Mouse (Mus musculus): Measurements from ENCODE around the gene Axin1. TPM values are rescaled to one million over a fixed set of nuclear protein-coding genes. Genes with fewer than 3 reads are reported as not detected.

The Axin1 gene
- polyA plus RNA-seq, 1 experiment from 2014 or later = 71.8 TPM

DNA sequence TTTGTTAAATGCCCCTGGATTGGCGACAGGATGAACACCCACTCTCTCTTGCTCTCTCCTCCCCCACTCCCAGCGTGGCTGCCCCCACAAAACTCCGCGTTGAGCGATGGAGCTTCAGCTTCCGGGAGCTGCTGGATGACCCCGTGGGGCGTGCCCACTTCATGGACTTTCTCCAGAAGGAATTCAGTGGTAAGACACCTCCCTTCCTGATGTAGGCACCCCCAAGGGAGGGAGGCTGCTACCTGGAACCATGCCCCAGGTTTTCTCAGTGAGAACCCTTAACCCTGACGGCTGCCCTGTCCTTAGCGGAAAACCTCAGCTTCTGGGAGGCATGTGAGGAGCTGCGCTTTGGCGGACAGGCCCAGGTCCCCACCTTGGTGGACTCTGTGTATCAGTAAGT lies 69.2 kb downstream of the Axin1 start, which contains the start of gene Arhgdig:
Arhgdig (minus strand) TSS at position 101 of the 400 bp plus-strand sequence.
- ATAC-seq (no peak), DNase-seq (ENCODE audit: low read depth, low spot score) (no peak)
- H3K27me3 ChIP-seq = no peaks in the 10 kb centered on the region
- no peak for TF ChIP-seq CTCF (IDR thresholded peaks at IDR 0.05)
- in situ Hi-C loops (cut with MboI; ENCODE audit: low pct_unique_long_range_greater_than_20kb) = no loop called here
- POLR2A ChIA-PET = no interaction called here
- CTCF ChIA-PET = no interaction called here

DNA sequence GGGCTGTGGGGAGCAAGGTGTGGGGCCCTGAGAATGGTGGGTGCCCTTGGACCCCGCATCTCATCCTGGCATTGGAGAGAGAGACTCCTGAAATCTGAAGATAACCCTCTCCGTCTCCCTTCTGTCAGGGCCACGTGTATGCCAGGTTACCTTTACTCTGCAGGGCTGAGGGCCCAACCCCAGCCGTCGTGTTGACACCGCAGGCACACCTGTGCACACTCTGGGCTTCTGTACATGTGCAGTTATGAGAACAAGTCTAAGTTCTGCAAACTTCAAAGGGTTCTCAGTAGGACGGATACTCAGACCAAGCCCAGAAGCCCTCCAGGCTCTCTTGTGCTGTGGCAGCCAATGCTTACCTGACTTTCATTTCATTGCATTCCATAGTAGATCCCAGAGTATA lies 73.8 kb downstream of the Axin1 start:
- POLR2A ChIA-PET = no interaction called here
- TF ChIP-seq CTCF (IDR thresholded peaks at IDR 0.05) = no peak
- H3K27me3 ChIP-seq = no peaks in the 10 kb centered on the region
- DNase-seq (ENCODE audit: low read depth, low spot score) (no peak), ATAC-seq (no peak)
- in situ Hi-C loops (cut with MboI; ENCODE audit: low pct_unique_long_range_greater_than_20kb) = no loop called here
- CTCF ChIA-PET = no interaction called here

DNA sequence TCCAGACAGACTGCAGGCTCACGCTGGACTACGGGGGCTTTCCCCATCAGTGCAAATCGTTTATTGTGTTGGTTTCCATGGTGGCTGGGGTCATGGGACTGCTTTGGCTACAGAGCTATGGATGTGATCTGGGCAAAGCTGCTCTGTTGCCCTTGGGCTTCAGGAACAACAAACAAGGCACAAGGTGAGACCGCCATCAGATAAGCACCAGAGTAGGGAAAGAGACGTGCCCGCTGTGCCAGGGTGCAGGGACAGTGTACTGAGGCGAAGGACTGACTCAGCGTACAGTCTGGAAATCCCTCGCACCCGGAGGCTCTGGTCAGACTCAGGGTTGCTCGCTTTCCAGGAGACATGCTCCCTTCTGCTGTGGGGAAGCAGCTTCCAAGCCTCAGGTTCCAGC lies 74.2 kb downstream of the Axin1 start:
- DNase-seq (ENCODE audit: low read depth, low spot score) = no peak
- no peak for TF ChIP-seq CTCF (IDR thresholded peaks at IDR 0.05)
- H3K27me3 ChIP-seq = no peaks in the 10 kb centered on the region
- in situ Hi-C loops (cut with MboI; ENCODE audit: low pct_unique_long_range_greater_than_20kb) = no loop called here
- ChIA-PET CTCF (no interaction called here), POLR2A (no interaction called here)
- ATAC-seq = no peak

DNA sequence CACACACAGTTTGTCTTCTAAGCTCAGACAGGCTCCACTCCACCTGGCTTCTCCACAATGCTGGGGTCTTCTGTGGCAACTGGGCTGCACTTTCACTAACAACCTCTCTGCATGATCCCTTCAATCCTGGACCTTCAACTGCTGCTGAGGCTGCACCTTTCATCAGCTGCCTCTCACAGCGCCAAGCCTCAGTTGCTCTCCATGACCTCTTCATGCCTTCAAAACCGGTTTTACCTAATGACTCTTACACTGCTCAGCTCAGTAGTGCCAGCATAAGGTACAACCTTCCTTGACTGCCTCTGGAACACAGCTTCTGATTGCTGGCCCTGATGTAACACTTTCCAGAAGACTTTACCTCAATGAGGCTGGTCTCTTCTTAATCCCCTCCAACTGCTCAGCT lies 83.0 kb downstream of the Axin1 start:
- ChIA-PET POLR2A (interaction anchor here (0.5 kb wide), 1 partner anchor 37 kb away, joined by 3 read pairs; no protein-coding TSS in a partner anchor), CTCF (interaction anchor here (0.7 to 2.4 kb wide), 4 partner anchors 11 to 209 kb away, joined by 3 to 8 read pairs (median 4); partner anchors contain the start of gene Fam234a)
- ATAC-seq (no peak), DNase-seq (ENCODE audit: low read depth, low spot score) (no peak)
- in situ Hi-C loops (cut with MboI; ENCODE audit: low pct_unique_long_range_greater_than_20kb) = no loop called here
- TF ChIP-seq CTCF (IDR thresholded peaks at IDR 0.05) = no peak
- no peaks in the 10 kb centered on the region for H3K27me3 ChIP-seq

DNA sequence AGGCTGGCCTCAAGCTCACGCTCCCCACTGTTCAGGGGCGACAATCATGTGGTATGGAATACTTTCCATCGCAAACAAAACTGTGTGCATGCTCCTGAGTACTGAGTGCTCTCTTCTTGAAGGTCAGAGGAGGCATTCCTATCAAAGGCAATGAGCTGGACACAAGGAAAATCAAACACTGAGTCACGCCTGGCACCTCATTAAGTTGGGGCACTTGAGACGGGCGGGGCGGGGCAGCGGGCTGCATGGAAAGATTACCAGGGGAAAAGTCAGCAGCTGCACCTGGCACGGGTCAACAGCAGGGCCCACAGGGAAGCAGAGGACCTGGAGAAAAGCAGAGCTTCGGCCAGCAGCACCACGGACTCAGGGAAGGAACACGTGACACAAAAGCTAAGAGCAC lies 86.7 kb downstream of the Axin1 start:
- ATAC-seq = no peak
- in situ Hi-C loops (cut with MboI; ENCODE audit: low pct_unique_long_range_greater_than_20kb) = no loop called here
- no peak for TF ChIP-seq CTCF (IDR thresholded peaks at IDR 0.05)
- ChIA-PET POLR2A (no interaction called here), CTCF (interaction anchor here (0.7 to 1.6 kb wide), 2 partner anchors 18 to 20 kb away, joined by 3 read pairs; no protein-coding TSS in a partner anchor)
- no peak for DNase-seq (ENCODE audit: low read depth, low spot score)
- H3K27me3 ChIP-seq = no peaks in the 10 kb centered on the region

DNA sequence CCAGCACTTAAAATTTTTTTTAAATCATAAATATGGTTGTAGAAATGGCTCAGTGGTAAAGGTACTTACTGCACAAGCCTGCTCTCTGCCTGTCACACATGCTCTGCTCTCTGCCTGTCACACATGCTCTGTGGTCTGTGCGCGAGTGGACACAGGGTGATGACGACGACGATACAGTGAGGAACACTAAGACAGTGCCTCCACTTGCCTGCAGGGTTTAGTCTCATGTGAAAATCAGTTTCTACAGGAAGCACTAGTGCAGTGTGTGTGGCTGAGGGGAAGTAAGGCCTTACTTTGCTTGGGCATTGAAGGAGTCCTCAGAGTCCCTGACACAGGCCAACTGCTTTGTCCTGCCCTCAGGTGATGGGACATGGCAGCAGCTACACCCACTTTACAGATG lies 91.3 kb downstream of the Axin1 start:
- ChIA-PET POLR2A (no interaction called here), CTCF (no interaction called here)
- no peak for TF ChIP-seq CTCF (IDR thresholded peaks at IDR 0.05)
- H3K27me3 ChIP-seq = no peaks in the 10 kb centered on the region
- in situ Hi-C loops (cut with MboI; ENCODE audit: low pct_unique_long_range_greater_than_20kb) = no loop called here
- ATAC-seq (no peak), DNase-seq (ENCODE audit: low read depth, low spot score) (no peak)

DNA sequence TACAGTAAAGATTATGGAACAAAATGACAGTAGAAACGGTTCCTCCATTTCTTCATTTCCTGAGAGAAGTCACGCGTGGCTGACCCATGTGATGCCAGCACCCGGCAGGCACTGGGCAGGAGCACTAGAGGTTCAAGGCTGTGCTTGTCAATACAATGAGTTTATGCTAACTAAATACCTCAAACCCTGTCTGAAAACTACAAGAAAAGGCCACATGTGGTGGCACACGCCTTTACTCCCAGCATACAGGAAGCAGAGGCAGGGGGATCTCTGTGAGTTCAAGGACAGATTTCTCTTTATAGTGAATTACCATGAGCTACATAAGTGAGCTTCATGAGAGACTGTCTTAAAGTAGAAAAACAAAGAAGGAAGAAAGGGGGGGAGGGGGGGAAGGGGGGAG lies 92.7 kb downstream of the Axin1 start:
- ATAC-seq = no peak
- no peak for DNase-seq (ENCODE audit: low read depth, low spot score)
- no peak for TF ChIP-seq CTCF (IDR thresholded peaks at IDR 0.05)
- H3K27me3 ChIP-seq = no peaks in the 10 kb centered on the region
- CTCF ChIA-PET = interaction anchor here (2.3 kb wide), 1 partner anchor 12 kb away, joined by 6 read pairs; no protein-coding TSS in a partner anchor
- in situ Hi-C loops (cut with MboI; ENCODE audit: low pct_unique_long_range_greater_than_20kb) = no loop called here
- POLR2A ChIA-PET = interaction anchor here (1.1 kb wide), 1 partner anchor 87 kb away, joined by 3 read pairs; no protein-coding TSS in a partner anchor

DNA sequence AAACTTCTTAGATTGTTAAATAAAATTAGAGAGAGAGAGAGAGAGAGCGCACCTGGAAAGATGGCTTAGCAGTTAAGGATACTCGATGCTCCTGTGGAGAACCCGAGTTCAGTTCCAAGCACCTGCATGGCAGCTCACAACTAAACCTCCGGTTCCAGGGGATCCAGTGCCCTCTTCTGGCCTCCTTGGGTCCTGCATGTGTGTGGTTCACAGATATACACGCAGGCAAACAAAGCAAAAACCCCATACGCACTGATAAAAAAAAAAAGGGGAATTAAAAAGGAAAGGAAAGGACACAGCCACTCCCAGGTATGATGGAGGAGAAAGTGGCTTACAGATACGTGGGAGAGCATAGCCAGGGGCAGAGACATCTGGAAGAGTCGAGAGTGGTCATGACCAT lies 94.4 kb downstream of the Axin1 start:
- ChIA-PET POLR2A (no interaction called here), CTCF (no interaction called here)
- DNase-seq (ENCODE audit: low read depth, low spot score) (no peak), ATAC-seq (no peak)
- H3K27me3 ChIP-seq = no peaks in the 10 kb centered on the region
- TF ChIP-seq CTCF (IDR thresholded peaks at IDR 0.05) = peak; percentile 54
- in situ Hi-C loops (cut with MboI; ENCODE audit: low pct_unique_long_range_greater_than_20kb) = no loop called here

DNA sequence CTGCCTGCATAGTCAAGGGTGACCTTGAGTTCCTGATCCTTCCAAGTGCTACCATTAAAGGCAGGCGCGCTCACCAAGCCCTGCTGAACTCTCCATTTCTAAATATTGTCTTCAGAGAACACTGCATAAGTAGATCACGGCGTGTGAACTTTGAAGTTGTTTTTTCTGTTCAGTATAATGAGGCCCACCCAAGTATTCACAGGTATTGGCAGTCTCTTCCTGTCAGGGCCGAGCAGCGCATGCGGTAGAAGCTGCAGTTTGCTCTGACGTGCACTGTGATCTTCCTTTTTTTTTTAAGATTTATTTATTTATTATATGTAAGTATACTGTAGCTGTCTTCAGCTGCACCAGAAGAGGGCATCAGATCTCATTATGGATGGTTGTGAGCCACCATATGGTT lies 95.9 kb downstream of the Axin1 start:
- ATAC-seq (no peak), DNase-seq (ENCODE audit: low read depth, low spot score) (no peak)
- no peaks in the 10 kb centered on the region for H3K27me3 ChIP-seq
- no peak for TF ChIP-seq CTCF (IDR thresholded peaks at IDR 0.05)
- POLR2A ChIA-PET = no interaction called here
- CTCF ChIA-PET = no interaction called here
- in situ Hi-C loops (cut with MboI; ENCODE audit: low pct_unique_long_range_greater_than_20kb) = no loop called here

DNA sequence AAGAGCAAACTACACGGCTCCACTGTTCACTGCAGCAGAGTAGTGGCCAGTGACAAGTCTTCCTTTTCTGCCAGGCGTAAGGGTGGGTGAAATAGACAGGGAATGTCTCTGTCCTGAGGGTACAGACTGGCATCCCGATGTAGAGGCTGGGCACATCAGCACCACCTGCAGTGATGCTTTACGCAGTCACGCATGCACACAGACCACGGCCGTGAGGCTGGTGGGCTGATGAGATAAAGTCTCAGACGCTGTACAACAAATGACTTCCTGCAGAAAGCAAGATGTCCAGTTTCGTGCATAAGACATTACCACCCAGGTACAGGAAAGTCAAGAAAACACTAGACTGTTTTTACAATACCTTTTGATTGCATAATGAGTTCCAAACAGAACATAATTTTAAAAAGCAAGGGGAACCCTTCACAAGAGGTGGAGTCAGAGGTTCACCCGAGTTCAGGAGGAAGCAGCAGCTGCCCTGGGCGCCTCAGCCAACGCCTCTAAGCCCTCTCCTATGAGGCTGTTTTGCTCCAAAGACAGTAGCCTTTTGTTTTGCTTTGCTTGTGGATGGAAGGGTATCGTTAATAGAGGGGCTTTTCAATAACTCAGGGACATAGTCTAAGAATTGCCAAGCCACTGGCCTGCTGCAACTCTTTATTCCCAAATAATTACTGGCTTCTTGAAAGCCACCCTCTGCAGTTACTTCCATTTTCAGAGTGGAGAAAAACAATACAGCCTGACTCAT lies 96.8 kb downstream of the Axin1 start:
- POLR2A ChIA-PET = no interaction called here
- no peak for DNase-seq (ENCODE audit: low read depth, low spot score)
- ATAC-seq = no peak
- CTCF ChIA-PET = no interaction called here
- no peaks in the 10 kb centered on the region for H3K27me3 ChIP-seq
- no peak for TF ChIP-seq CTCF (IDR thresholded peaks at IDR 0.05)
- in situ Hi-C loops (cut with MboI; ENCODE audit: low pct_unique_long_range_greater_than_20kb) = no loop called here

DNA sequence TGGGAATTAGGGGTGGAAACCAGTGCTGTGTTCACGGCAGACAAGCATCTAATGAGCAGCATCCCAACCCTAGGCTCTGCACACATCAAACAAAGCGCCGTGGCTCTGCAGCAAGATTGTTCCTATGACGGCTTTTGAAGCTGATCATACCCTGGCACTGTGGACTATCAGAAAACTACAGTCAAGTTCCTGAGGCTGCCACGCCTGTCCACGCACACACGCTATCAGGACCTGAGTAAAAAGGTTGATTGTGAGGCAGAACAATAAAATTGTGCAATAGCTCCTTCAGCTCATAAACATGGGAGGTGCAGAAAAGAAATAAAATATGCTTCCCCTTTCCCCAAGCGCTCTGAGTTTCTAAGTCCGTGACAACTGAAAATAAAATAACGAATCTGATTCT lies 99.2 kb downstream of the Axin1 start:
- POLR2A ChIA-PET = no interaction called here
- no peak for TF ChIP-seq CTCF (IDR thresholded peaks at IDR 0.05)
- no peak for DNase-seq (ENCODE audit: low read depth, low spot score)
- no peaks in the 10 kb centered on the region for H3K27me3 ChIP-seq
- no peak for ATAC-seq
- CTCF ChIA-PET = interaction anchor here (1.0 kb wide), 1 partner anchor 33 kb away, joined by 3 read pairs; no protein-coding TSS in a partner anchor
- in situ Hi-C loops (cut with MboI; ENCODE audit: low pct_unique_long_range_greater_than_20kb) = no loop called here

Data from Patski (cell line).